Mouse (Mus musculus): ENCODE data around the gene Mcm9.
"Not testable (repeated sequence)": the region's sequence is repeated elsewhere in the genome, so short reads cannot be mapped to it uniquely, and the experiment has no call there.

Mcm9 gene

GRCm38 (mm10) chr10:53499518-53499917 is 130.7 kb downstream of the Mcm9 start:
- no peak for DNase-seq (ENCODE audit: low spot score)

GRCm38 (mm10) chr10:53495349-53495748 is 134.9 kb downstream of the Mcm9 start:
- not testable (repeated sequence) for DNase-seq (ENCODE audit: low spot score)

- no peak for DNase-seq (ENCODE audit: low spot score)
Measured at GRCm38 (mm10) chr10:53493954-53494353, 136.3 kb downstream of the Mcm9 start.

All from ovary, adult 18-20 months (tissue).